Mouse (Mus musculus) layer of hippocampus, postnatal 36 days (tissue): ENCODE measurements around the gene Vmn1r157. TPM values are rescaled to one million over a fixed set of nuclear protein-coding genes. Genes with fewer than 3 reads are reported as not detected.
"Not testable (repeated sequence)": the region's sequence is repeated elsewhere in the genome, so short reads cannot be mapped to it uniquely, and the experiment has no call there.

Experiments used
- DNase-seq, 2 experiments: peaks; one replicate each; pipeline ENCODE4 v3.0.0; 2022
- total RNA-seq, 2 experiments: library from RNA; stranded (reverse); gene quantifications; 2 replicates each; pipeline ENCODE4 v1.2.3; 2021

Vmn1r157 gene
- total RNA-seq: not detected

DNA sequence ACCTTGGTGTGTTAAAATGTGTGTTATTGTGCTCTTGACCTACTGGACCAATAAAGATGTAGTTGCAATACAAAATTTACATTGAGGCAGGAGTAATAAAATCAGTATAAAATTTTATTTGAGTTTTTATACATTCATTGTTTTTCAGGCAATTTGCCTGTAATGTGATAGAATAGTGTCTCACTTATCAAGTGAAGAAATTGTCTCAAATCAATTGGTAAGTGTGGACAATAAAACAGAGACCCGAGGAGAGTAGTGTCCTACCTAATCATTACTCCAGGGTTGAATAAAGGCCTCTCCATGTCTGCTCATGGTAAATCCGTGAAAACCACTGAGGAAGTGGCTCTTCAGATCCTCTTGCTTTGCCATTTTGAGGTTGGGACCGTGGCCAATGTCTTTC lies at the start of gene Vmn1r157:
TSS of gene Vmn1r157 (plus strand) at position 301 of the 400 bp plus-strand sequence.
- not testable (repeated sequence) for DNase-seq

DNA sequence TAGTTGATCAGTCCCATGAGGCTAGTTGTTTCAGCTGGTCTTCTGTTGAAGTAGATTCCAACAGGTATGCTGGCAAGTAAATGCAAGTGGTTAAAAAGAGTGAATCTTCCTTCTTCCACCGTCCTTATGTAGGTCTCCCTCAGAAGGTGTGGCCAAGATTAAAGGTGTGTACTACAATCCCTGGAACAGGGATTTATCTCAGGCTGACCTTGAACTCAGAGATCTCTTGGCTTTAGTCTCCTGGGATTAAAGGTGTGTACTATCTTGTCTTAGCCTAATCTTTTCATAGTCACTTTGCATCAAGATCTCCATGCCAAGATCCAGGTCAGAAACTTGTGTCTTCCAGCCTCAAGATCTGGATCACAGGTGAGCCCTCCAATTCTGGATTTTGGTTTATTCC lies 41.9 kb upstream of the Vmn1r157 start, which contains the start of gene Gm4567:
TSS of gene Gm4567 (minus strand) at position 101 of the 400 bp plus-strand sequence.
- DNase-seq: not testable (repeated sequence)

DNA sequence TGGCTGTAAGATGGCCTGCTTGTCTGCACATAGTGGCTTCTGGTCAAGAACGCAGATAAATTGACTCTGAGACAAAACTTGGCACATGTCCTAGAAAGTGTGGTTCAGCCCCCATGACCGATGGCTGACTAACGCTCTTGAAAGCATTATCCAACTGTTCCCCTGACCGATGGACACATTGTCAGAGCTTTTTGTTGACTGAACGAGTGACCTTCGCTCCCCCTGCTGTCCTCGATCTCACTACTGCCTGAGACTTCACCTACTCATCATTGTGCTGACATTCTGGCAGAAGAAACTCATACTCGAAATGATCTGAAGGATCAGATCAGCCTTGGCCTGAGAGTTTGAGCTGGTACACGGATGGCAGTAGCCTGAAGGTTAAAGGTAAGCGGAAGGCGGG lies 14.5 kb downstream of the Vmn1r157 start:
- not testable (repeated sequence) for DNase-seq

DNA sequence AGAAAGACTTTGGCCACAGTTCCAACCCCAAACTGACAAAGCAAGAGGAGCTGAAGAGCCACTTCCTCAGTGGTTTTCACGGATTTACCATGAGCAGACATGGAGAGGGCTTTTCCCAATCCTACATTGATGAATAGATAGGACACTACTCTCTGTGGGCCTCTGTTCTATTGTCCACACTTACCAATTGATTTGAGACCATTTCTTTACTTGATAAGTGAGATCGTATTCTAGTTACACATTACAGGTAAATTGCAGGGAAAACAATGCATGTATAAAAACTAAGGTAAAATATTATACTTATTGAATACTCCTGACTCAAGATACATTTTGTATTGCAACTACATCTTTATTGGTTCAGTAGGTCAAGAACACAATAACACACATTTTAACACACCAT lies 29.2 kb downstream of the Vmn1r157 start, which contains the start of gene Vmn1r158:
TSS of gene Vmn1r158 (minus strand) at position 101 of the 400 bp plus-strand sequence.
- not testable (repeated sequence) for DNase-seq

Other genes starting within 250 kb of the Vmn1r157 start
- gene Vmn1r152, start 238.7 kb upstream of the Vmn1r157 start, total RNA-seq: not detected
- gene Gm8677, start 226.8 kb upstream of the Vmn1r157 start, total RNA-seq: not detected
- gene Gm4201, start 196.4 kb upstream of the Vmn1r157 start, total RNA-seq: not detected
- gene Gm4565, start 173.6 kb upstream of the Vmn1r157 start, total RNA-seq: not detected
- gene Vmn1r155, start 103.7 kb upstream of the Vmn1r157 start, total RNA-seq: not detected
- gene Gm8693, start 69.4 kb upstream of the Vmn1r157 start, total RNA-seq: not detected
- not detected for gene Gm4567, start 42.0 kb upstream of the Vmn1r157 start, total RNA-seq
- gene Vmn1r158, start 29.1 kb downstream of the Vmn1r157 start, total RNA-seq: not detected
- not detected for gene Vmn1r159, start 81.9 kb downstream of the Vmn1r157 start, total RNA-seq
- not detected for gene Vmn1r160, start 109.5 kb downstream of the Vmn1r157 start, total RNA-seq
- not detected for gene Gm4214, start 223.0 kb downstream of the Vmn1r157 start, total RNA-seq